Mouse (Mus musculus) cerebellum, postnatal 14 days (tissue): ENCODE data around the gene 2900011O08Rik.

Experiments used
- DNase-seq, 2 experiments: peaks; one replicate each; pipeline ENCODE4 v3.0.0; 2021; ENCODE audit warnings: mixed read lengths in 2 of 2

2900011O08Rik gene

DNA sequence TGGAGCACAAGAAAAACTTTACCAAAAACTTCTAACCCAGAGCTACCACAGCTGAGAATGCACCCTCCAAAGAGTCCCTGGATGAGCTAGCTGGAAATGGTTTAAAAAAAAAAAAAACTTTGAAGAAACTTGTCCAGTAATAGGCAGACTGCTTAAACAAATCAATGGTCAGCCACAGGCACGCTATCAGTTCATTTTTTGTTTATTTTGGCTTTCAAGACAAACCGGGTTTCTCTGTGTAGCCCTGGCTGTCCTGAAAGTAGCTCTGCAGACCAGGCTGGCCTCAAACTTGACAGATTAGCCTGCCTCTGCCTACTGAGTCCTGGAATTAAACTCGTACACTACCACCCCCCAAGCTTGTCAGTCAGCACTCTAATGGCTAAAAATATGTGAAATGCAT, 156.9 kb downstream of the 2900011O08Rik start:
- no peak for DNase-seq

DNA sequence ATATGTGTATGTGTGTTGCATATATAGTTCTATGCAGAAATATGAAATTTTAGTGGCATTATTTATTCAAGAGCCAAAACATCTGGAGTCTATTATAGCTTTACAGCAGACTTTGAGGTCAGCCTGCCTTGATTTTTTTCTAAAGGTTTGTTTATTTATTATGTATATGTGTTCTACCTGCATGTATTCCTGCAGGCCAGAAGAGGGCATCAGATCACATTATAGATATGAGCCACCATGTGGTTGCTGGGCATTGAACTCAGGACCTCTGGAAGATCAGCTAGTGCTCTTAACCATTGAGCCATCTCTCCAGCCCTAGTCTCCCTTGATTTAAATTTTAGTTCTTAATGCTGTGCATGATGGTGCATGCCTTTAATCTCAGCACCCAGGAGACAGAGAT, 161.3 kb downstream of the 2900011O08Rik start:
- no peak for DNase-seq
